Mouse (Mus musculus): ENCODE data around the gene Tjp3. TPM values are rescaled to one million over a fixed set of nuclear protein-coding genes. Genes with fewer than 3 reads are reported as not detected.
"Not testable (repeated sequence)": the region's sequence is repeated elsewhere in the genome, so short reads cannot be mapped to it uniquely, and the experiment has no call there.

Tjp3 gene
- polyA plus RNA-seq, 1 experiment from 2014 or later, result 21.6 TPM

GRCm38 (mm10) chr10:81234206-81234605, 57.2 kb downstream of the Tjp3 start:
- no peak overlapping the region for H3K4me3 ChIP-seq (ENCODE audit: low read depth, low read length)
- no peaks in the 10 kb centered on the region for H3K9me3 ChIP-seq (ENCODE audit: control insufficient read depth, low read depth, low read length)
- H3K9ac ChIP-seq (replicated peaks; ENCODE audit: low read depth, low read length), result no peak overlapping the region
- ATAC-seq (ENCODE audit: insufficient number of reproducible peaks, insufficient read depth, low FRiP score, low read depth), result no peak
- 73% methylated on average over 6 of the region's 6 CpGs for WGBS
- no peak overlapping the region for H3K4me2 ChIP-seq (replicated peaks; ENCODE audit: low read depth, low read length)
- H3K4me1 ChIP-seq (ENCODE audit: control insufficient read depth, insufficient read depth, low read length), result 0 out of 2 replicates have a peak, but pooled peaks cover 8% of the 10 kb centered on the region
- H3K27ac ChIP-seq (ENCODE audit: low read length), result no peak overlapping the region
- H3K27me3 ChIP-seq (ENCODE audit: control insufficient read depth, insufficient read depth, low read length), result peaks cover 18% of the 10 kb centered on the region
- H3K36me3 ChIP-seq (ENCODE audit: control insufficient read depth, insufficient read depth, low read length), result no peaks in the 10 kb centered on the region

GRCm38 (mm10) chr10:81233226-81233585, 58.2 kb downstream of the Tjp3 start:
- peak overlapping the region; percentile 62 for H3K4me2 ChIP-seq (replicated peaks; ENCODE audit: low read depth, low read length)
- peak overlapping the region; percentile 76 for H3K4me3 ChIP-seq (ENCODE audit: low read depth, low read length)
- H3K27ac ChIP-seq (ENCODE audit: low read length), result no peak overlapping the region
- no peaks in the 10 kb centered on the region for H3K36me3 ChIP-seq (ENCODE audit: control insufficient read depth, insufficient read depth, low read length)
- WGBS, result 1% methylated on average over 25 of the region's 28 CpGs
- peaks cover 18% of the 10 kb centered on the region for H3K27me3 ChIP-seq (ENCODE audit: control insufficient read depth, insufficient read depth, low read length)
- no peaks in the 10 kb centered on the region for H3K9me3 ChIP-seq (ENCODE audit: control insufficient read depth, low read depth, low read length)
- ATAC-seq (ENCODE audit: insufficient number of reproducible peaks, insufficient read depth, low FRiP score, low read depth), result peak; percentile 64
- H3K9ac ChIP-seq (replicated peaks; ENCODE audit: low read depth, low read length), result peak overlapping the region; percentile 74
- H3K4me1 ChIP-seq (ENCODE audit: control insufficient read depth, insufficient read depth, low read length), result 0 out of 2 replicates have a peak, but pooled peaks cover 8% of the 10 kb centered on the region

- peaks cover 18% of the 10 kb centered on the region for H3K27me3 ChIP-seq (ENCODE audit: control insufficient read depth, insufficient read depth, low read length)
- no peaks in the 10 kb centered on the region for H3K9me3 ChIP-seq (ENCODE audit: control insufficient read depth, low read depth, low read length)
- no peak within 1 kb of the TSS for H3K27ac ChIP-seq (ENCODE audit: low read length)
- H3K9ac ChIP-seq (replicated peaks; ENCODE audit: low read depth, low read length), result peak within 1 kb of the TSS; percentile 74
- 0 out of 2 replicates have a peak, but pooled peaks cover 8% of the 10 kb centered on the region for H3K4me1 ChIP-seq (ENCODE audit: control insufficient read depth, insufficient read depth, low read length)
- peak within 1 kb of the TSS; percentile 76 for H3K4me3 ChIP-seq (ENCODE audit: low read depth, low read length)
- no peaks in the 10 kb centered on the region for H3K36me3 ChIP-seq (ENCODE audit: control insufficient read depth, insufficient read depth, low read length)
- peak within 1 kb of the TSS; percentile 62 for H3K4me2 ChIP-seq (replicated peaks; ENCODE audit: low read depth, low read length)
- peak; percentile 92 for ATAC-seq (ENCODE audit: insufficient number of reproducible peaks, insufficient read depth, low FRiP score, low read depth)
- WGBS, result 6% methylated on average over 25 of the region's 29 CpGs
These were observed 58.7 kb downstream of the Tjp3 start, which contains the start of gene Zfr2 for GRCm38 (mm10) chr10:81232580-81233225. Gene Zfr2, plus strand, starts transcription at chr10:81233155.

- H3K27ac ChIP-seq (ENCODE audit: low read length), result no peak overlapping the region
- H3K4me3 ChIP-seq (ENCODE audit: low read depth, low read length), result no peak overlapping the region
- 53% methylated on average over 7 of the region's 7 CpGs for WGBS
- H3K4me1 ChIP-seq (ENCODE audit: control insufficient read depth, insufficient read depth, low read length), result 0 out of 2 replicates have a peak, but pooled peaks cover 8% of the 10 kb centered on the region
- ATAC-seq (ENCODE audit: insufficient number of reproducible peaks, insufficient read depth, low FRiP score, low read depth), result no peak
- H3K4me2 ChIP-seq (replicated peaks; ENCODE audit: low read depth, low read length), result no peak overlapping the region
- H3K36me3 ChIP-seq (ENCODE audit: control insufficient read depth, insufficient read depth, low read length), result no peaks in the 10 kb centered on the region
- no peaks in the 10 kb centered on the region for H3K9me3 ChIP-seq (ENCODE audit: control insufficient read depth, low read depth, low read length)
- H3K9ac ChIP-seq (replicated peaks; ENCODE audit: low read depth, low read length), result no peak overlapping the region
- H3K27me3 ChIP-seq (ENCODE audit: control insufficient read depth, insufficient read depth, low read length), result peaks cover 18% of the 10 kb centered on the region
These were observed 59.9 kb downstream of the Tjp3 start for GRCm38 (mm10) chr10:81231436-81231835.

- Histone ChIP-seq H3K27ac (ENCODE audit: low read length) (no peak within 1 kb of the TSS), H3K27me3 (ENCODE audit: control insufficient read depth, insufficient read depth, low read length) (peaks cover 18% of the 10 kb centered on the region), H3K9me3 (ENCODE audit: control insufficient read depth, low read depth, low read length) (no peaks in the 10 kb centered on the region), H3K4me3 (ENCODE audit: low read depth, low read length) (peak within 1 kb of the TSS; percentile 9; the same call in 1 of the 2 replicates), H3K4me2 (replicated peaks; ENCODE audit: low read depth, low read length) (peak within 1 kb of the TSS; percentile 16; the same call in 1 of the 2 replicates), H3K9ac (replicated peaks; ENCODE audit: low read depth, low read length) (no peak within 1 kb of the TSS), H3K4me1 (ENCODE audit: control insufficient read depth, insufficient read depth, low read length) (0 out of 2 replicates have a peak, but pooled peaks cover 8% of the 10 kb centered on the region), H3K36me3 (ENCODE audit: control insufficient read depth, insufficient read depth, low read length) (no peaks in the 10 kb centered on the region)
- WGBS, result 14% methylated on average over 27 of the region's 27 CpGs
- ATAC-seq (ENCODE audit: insufficient number of reproducible peaks, insufficient read depth, low FRiP score, low read depth), result no peak
These were observed 60.7 kb downstream of the Tjp3 start, which contains the start of gene Atcay for GRCm38 (mm10) chr10:81230438-81231332. Gene Atcay, minus strand, starts transcription at chr10:81230833.

GRCm38 (mm10) chr10:81229735-81230437, 61.5 kb downstream of the Tjp3 start:
- no peak overlapping the region for H3K27ac ChIP-seq (ENCODE audit: low read length)
- H3K4me3 ChIP-seq (ENCODE audit: low read depth, low read length), result peak overlapping the region; percentile 9; the same call in 1 of the 2 replicates
- ATAC-seq (ENCODE audit: insufficient number of reproducible peaks, insufficient read depth, low FRiP score, low read depth), result no peak
- H3K4me1 ChIP-seq (ENCODE audit: control insufficient read depth, insufficient read depth, low read length), result 0 out of 2 replicates have a peak, but pooled peaks cover 8% of the 10 kb centered on the region
- no peak overlapping the region for H3K9ac ChIP-seq (replicated peaks; ENCODE audit: low read depth, low read length)
- no peaks in the 10 kb centered on the region for H3K36me3 ChIP-seq (ENCODE audit: control insufficient read depth, insufficient read depth, low read length)
- H3K4me2 ChIP-seq (replicated peaks; ENCODE audit: low read depth, low read length), result peak overlapping the region; percentile 16; the same call in 1 of the 2 replicates
- WGBS, result 13% methylated on average over 20 of the region's 20 CpGs
- H3K27me3 ChIP-seq (ENCODE audit: control insufficient read depth, insufficient read depth, low read length), result peaks cover 18% of the 10 kb centered on the region
- H3K9me3 ChIP-seq (ENCODE audit: control insufficient read depth, low read depth, low read length), result no peaks in the 10 kb centered on the region

GRCm38 (mm10) chr10:81223731-81224130, 67.7 kb downstream of the Tjp3 start:
- H3K9ac ChIP-seq (replicated peaks; ENCODE audit: low read depth, low read length); H3K4me2 ChIP-seq (replicated peaks; ENCODE audit: low read depth, low read length); ATAC-seq (ENCODE audit: insufficient number of reproducible peaks, insufficient read depth, low FRiP score, low read depth); H3K36me3 ChIP-seq (ENCODE audit: control insufficient read depth, insufficient read depth, low read length); H3K27me3 ChIP-seq (ENCODE audit: control insufficient read depth, insufficient read depth, low read length); H3K27ac ChIP-seq (ENCODE audit: low read length); H3K9me3 ChIP-seq (ENCODE audit: control insufficient read depth, low read depth, low read length); H3K4me3 ChIP-seq (ENCODE audit: low read depth, low read length); H3K4me1 ChIP-seq (ENCODE audit: control insufficient read depth, insufficient read depth, low read length): not testable (repeated sequence)
- WGBS, result 67% methylated on average over 2 of the region's 2 CpGs
